Mouse (Mus musculus) embryonic fibroblast, embryonic 13.5 days (primary cell): ENCODE results near the gene Chst5. TPM values are rescaled to one million over a fixed set of nuclear protein-coding genes. Genes with fewer than 3 reads are reported as not detected.
A peak's percentile ranks its signal among the peaks of the same experiment; 100 is the strongest.
"Not testable (repeated sequence)": the region's sequence is repeated elsewhere in the genome, so short reads cannot be mapped to it uniquely, and the experiment has no call there.

ENCODE experiments used
- H3K27ac ChIP-seq: 2 replicates; pipeline ENCODE4 v1.5.1; 2012; ENCODE audit warnings: low read length, control low read depth, inconsistent platforms; ENCODE audit not compliant: insufficient read depth
- H3K4me1 ChIP-seq: 2 replicates; pipeline ENCODE4 v1.6.1; 2011; ENCODE audit warnings: low read length; ENCODE audit not compliant: control insufficient read depth, insufficient read depth
- H3K4me3 ChIP-seq: 2 replicates; pipeline ENCODE4 v1.5.1; 2011; ENCODE audit warnings: mild to moderate bottlenecking, control low read depth, low read length; ENCODE audit not compliant: insufficient read depth
- CTCF ChIP-seq: IDR thresholded peaks from 2 replicates; pipeline ENCODE4 v1.5.1; 2011; ENCODE audit warnings: mild to moderate bottlenecking, control low read depth, low read length, moderate library complexity, borderline replicate concordance; ENCODE audit not compliant: insufficient read depth
- POLR2A ChIP-seq: IDR thresholded peaks from 2 replicates; pipeline ENCODE4 v1.6.1; 2011; ENCODE audit warnings: low read depth, mild to moderate bottlenecking, control low read depth, low read length, moderate library complexity
- polyA plus RNA-seq: library from polyadenylated mRNA; stranded (reverse); fragments of >200 nt; gene quantifications from 2 replicates; pipeline ENCODE4 v1.2.4, GENCODE M21; 2011; ENCODE audit warnings: low read depth; ENCODE audit not compliant: missing spikeins, insufficient read length

The Chst5 gene
- polyA plus RNA-seq, 1 experiment: 0.79 TPM

GRCm38 (mm10) chr8:111853861-111854501 is 56.3 kb downstream of the Chst5 start, which contains the start of gene Cfdp1:
Gene Cfdp1 (minus strand): TSS chr8:111854291.
- Histone ChIP-seq H3K27ac (no peak within 1 kb of the TSS), H3K4me1 (no peaks in the 10 kb centered on the region; the same call in 1 of the 2 replicates), H3K4me3 (peak within 1 kb of the TSS; percentile 83)
- TF ChIP-seq CTCF (no peak), POLR2A (peak; percentile 88)

GRCm38 (mm10) chr8:111853219-111853618 is 57.0 kb downstream of the Chst5 start:
- not testable (repeated sequence) for H3K27ac ChIP-seq, H3K4me1 ChIP-seq
- H3K4me3 ChIP-seq: peak overlapping the region; percentile 83

GRCm38 (mm10) chr8:111846746-111847145 is 63.5 kb downstream of the Chst5 start:
- TF ChIP-seq CTCF (no peak), POLR2A (no peak)
- no peak overlapping the region for H3K27ac ChIP-seq
- H3K4me1 ChIP-seq: no peaks in the 10 kb centered on the region
- no peak overlapping the region for H3K4me3 ChIP-seq

Other genes starting within 250 kb of the Chst5 start
- gene Ctrb1, start 219.4 kb downstream of the Chst5 start, polyA plus RNA-seq: not detected in 2 replicates
- 37.0 and 45.8 TPM in 2 replicates for gene Bcar1, start 166.6 kb downstream of the Chst5 start, polyA plus RNA-seq
- gene Cfdp1, start 56.2 kb downstream of the Chst5 start, polyA plus RNA-seq: 120 and 149 TPM in 2 replicates
- gene Tmem170, start 33.7 kb downstream of the Chst5 start, polyA plus RNA-seq: 2.6 and 3.2 TPM in 2 replicates
- 11.4 and 12.2 TPM in 2 replicates for gene Tmem231, start 23.4 kb upstream of the Chst5 start, polyA plus RNA-seq
- 51.0 and 61.1 TPM in 2 replicates for gene Gabarapl2, start 30.3 kb upstream of the Chst5 start, polyA plus RNA-seq
- 3.7 and 4.2 TPM in 2 replicates for gene Adat1, start 81.9 kb upstream of the Chst5 start, polyA plus RNA-seq
- 141 and 154 TPM in 2 replicates for gene Kars, start 100.9 kb upstream of the Chst5 start, polyA plus RNA-seq
- gene Terf2ip, start 101.0 kb upstream of the Chst5 start, polyA plus RNA-seq: 7.5 and 8.0 TPM in 2 replicates
- gene Gm6793, start 104.6 kb upstream of the Chst5 start, polyA plus RNA-seq: 0.33 TPM in 1 of 2 replicates, not detected in the other